Mouse (Mus musculus): ENCODE data around the gene Usp22.
"Not testable (repeated sequence)": the region's sequence is repeated elsewhere in the genome, so short reads cannot be mapped to it uniquely, and the experiment has no call there.

Gene Usp22

GRCm38 (mm10) chr11:61174821-61175658 is at the start of gene Usp22:
Usp22 (minus strand) TSS chr11:61175055.
- DNase-seq (ENCODE audit: low spot score in 2 of 2), result peak; percentile 100

- no peak for DNase-seq (ENCODE audit: low spot score in 2 of 2)
Measured at GRCm38 (mm10) chr11:61224234-61224744, 49.4 kb upstream of the Usp22 start.

- no peak for DNase-seq (ENCODE audit: low spot score in 2 of 2)
Measured at GRCm38 (mm10) chr11:61222971-61223745, 48.3 kb upstream of the Usp22 start.

- no peak for DNase-seq (ENCODE audit: low spot score in 2 of 2)
Measured at GRCm38 (mm10) chr11:61222007-61222406, 47.2 kb upstream of the Usp22 start.

GRCm38 (mm10) chr11:61220156-61220881 is 45.5 kb upstream of the Usp22 start:
- DNase-seq (ENCODE audit: low spot score in 2 of 2), result no peak

GRCm38 (mm10) chr11:61215936-61216335 is 41.1 kb upstream of the Usp22 start:
- DNase-seq (ENCODE audit: low spot score in 2 of 2), result no peak

- DNase-seq (ENCODE audit: low spot score in 2 of 2), result no peak
Measured at GRCm38 (mm10) chr11:61212102-61212501, 37.2 kb upstream of the Usp22 start.

GRCm38 (mm10) chr11:61208316-61208715 is 33.5 kb upstream of the Usp22 start:
- DNase-seq (ENCODE audit: low spot score in 2 of 2), result no peak

GRCm38 (mm10) chr11:61207487-61208246 is 32.8 kb upstream of the Usp22 start, which contains the start of gene Aldh3a1:
Aldh3a1 (plus strand) TSS chr11:61207537.
- DNase-seq (ENCODE audit: low spot score in 2 of 2), result no peak

- DNase-seq (ENCODE audit: low spot score in 2 of 2), result no peak
Measured at GRCm38 (mm10) chr11:61206136-61206535, 31.3 kb upstream of the Usp22 start.

GRCm38 (mm10) chr11:61205167-61205950 is 30.5 kb upstream of the Usp22 start:
- peak; percentile 36 to 44 for DNase-seq (ENCODE audit: low spot score in 2 of 2)

GRCm38 (mm10) chr11:61202810-61203209 is 28.0 kb upstream of the Usp22 start:
- no peak for DNase-seq (ENCODE audit: low spot score in 2 of 2)

- DNase-seq (ENCODE audit: low spot score in 2 of 2), result no peak
Measured at GRCm38 (mm10) chr11:61202186-61202585, 27.3 kb upstream of the Usp22 start.

GRCm38 (mm10) chr11:61199620-61200362 is 24.9 kb upstream of the Usp22 start:
- DNase-seq (ENCODE audit: low spot score in 2 of 2), result no peak

GRCm38 (mm10) chr11:61197935-61198334 is 23.1 kb upstream of the Usp22 start:
- DNase-seq (ENCODE audit: low spot score in 2 of 2), result no peak

GRCm38 (mm10) chr11:61196616-61197353 is 21.9 kb upstream of the Usp22 start:
- no peak for DNase-seq (ENCODE audit: low spot score in 2 of 2)

GRCm38 (mm10) chr11:61193392-61193791 is 18.5 kb upstream of the Usp22 start:
- peak; percentile 88 to 90 for DNase-seq (ENCODE audit: low spot score in 2 of 2)

- DNase-seq (ENCODE audit: low spot score in 2 of 2), result no peak
Measured at GRCm38 (mm10) chr11:61192779-61193178, 17.9 kb upstream of the Usp22 start.

- not testable (repeated sequence) for DNase-seq (ENCODE audit: low spot score in 2 of 2)
Measured at GRCm38 (mm10) chr11:61192123-61192522, 17.3 kb upstream of the Usp22 start.

Measured in right cerebral cortex, adult 2 months (tissue).